Mouse (Mus musculus) MN1 (cell line): ENCODE results near the gene Mb.

Experiments used
- DNase-seq: peaks from one replicate; pipeline ENCODE4 v3.0.0-alpha.2; 2016; ENCODE audit warnings: low spot score

The Mb gene

GRCm38 (mm10) chr15:77027117-77027516 lies 23.4 kb downstream of the Mb start:
- no peak for DNase-seq

GRCm38 (mm10) chr15:77025884-77026583 lies 24.4 kb downstream of the Mb start:
- no peak for DNase-seq

- no peak for DNase-seq
Measured at GRCm38 (mm10) chr15:77022401-77022957, 28.0 kb downstream of the Mb start.

GRCm38 (mm10) chr15:77021851-77022250 lies 28.6 kb downstream of the Mb start:
- DNase-seq: no peak

GRCm38 (mm10) chr15:77021056-77021455 lies 29.4 kb downstream of the Mb start:
- DNase-seq: peak; percentile 38

- DNase-seq: no peak
Measured at GRCm38 (mm10) chr15:77020136-77020535, 30.3 kb downstream of the Mb start.

- DNase-seq: no peak
Measured at GRCm38 (mm10) chr15:77019533-77019932, 30.9 kb downstream of the Mb start.

- DNase-seq: peak; percentile 67
Measured at GRCm38 (mm10) chr15:77018740-77019340, 31.6 kb downstream of the Mb start.

GRCm38 (mm10) chr15:77017897-77018296 lies 32.6 kb downstream of the Mb start:
- no peak for DNase-seq

GRCm38 (mm10) chr15:77016509-77016908 lies 34.0 kb downstream of the Mb start:
- DNase-seq: no peak

GRCm38 (mm10) chr15:77014985-77015384 lies 35.5 kb downstream of the Mb start:
- DNase-seq: no peak

GRCm38 (mm10) chr15:77014431-77014830 lies 36.0 kb downstream of the Mb start:
- DNase-seq: no peak

- no peak for DNase-seq
Measured at GRCm38 (mm10) chr15:77013753-77014241, 36.7 kb downstream of the Mb start.

- DNase-seq: no peak
Measured at GRCm38 (mm10) chr15:77008851-77009250, 41.6 kb downstream of the Mb start.

- peak; percentile 78 for DNase-seq
Measured at GRCm38 (mm10) chr15:77003868-77004215, 46.6 kb downstream of the Mb start.

- DNase-seq: peak; percentile 32
Measured at GRCm38 (mm10) chr15:77003173-77003867, 47.1 kb downstream of the Mb start.

- DNase-seq: peak; percentile 90
Measured at GRCm38 (mm10) chr15:76998878-76999588, 51.4 kb downstream of the Mb start.

- DNase-seq: no peak
Measured at GRCm38 (mm10) chr15:76998048-76998447, 52.4 kb downstream of the Mb start.

GRCm38 (mm10) chr15:76994413-76994812 lies 56.1 kb downstream of the Mb start:
- DNase-seq: no peak

- no peak for DNase-seq
Measured at GRCm38 (mm10) chr15:76987542-76988094, 62.9 kb downstream of the Mb start.

- DNase-seq: no peak
Measured at GRCm38 (mm10) chr15:76987137-76987536, 63.3 kb downstream of the Mb start.

GRCm38 (mm10) chr15:76982745-76983144 lies 67.7 kb downstream of the Mb start:
- peak; percentile 47 for DNase-seq
